Mouse (Mus musculus): ENCODE data around the gene Pias4. TPM values are rescaled to one million over a fixed set of nuclear protein-coding genes. Genes with fewer than 3 reads are reported as not detected.

Gene Pias4
- polyA plus RNA-seq, 1 experiment from 2014 or later, result 29.1 TPM

DNA sequence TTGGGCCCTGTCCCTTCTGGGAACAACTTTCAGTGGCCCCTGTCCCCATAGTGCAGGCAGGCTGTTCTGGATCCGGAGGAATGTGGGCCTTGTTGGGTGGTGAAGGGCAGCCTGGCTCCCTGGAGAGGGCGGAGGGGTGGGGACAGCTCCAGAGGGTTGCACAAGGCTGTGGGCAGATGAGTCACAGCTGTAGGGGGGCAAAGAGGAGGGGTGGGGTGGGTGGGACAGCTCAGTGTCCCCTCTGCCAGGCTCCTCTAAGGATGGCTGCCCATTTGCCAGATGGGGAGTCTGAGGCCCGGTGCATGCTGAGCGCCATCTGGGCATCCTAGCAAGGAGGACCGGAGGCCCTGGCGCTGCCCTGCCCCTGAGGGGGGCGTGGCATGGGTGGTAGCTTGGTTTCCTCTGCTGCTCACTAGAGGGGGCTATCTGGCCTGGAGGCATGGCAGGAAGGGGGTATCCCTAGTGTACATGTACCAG lies 24.5 kb downstream of the Pias4 start:
- ATAC-seq (replicated peaks; ENCODE audit: insufficient number of reproducible peaks, insufficient read depth, low FRiP score, low read depth), result no peak
- H3K27me3 ChIP-seq, result no peaks in the 10 kb centered on the region
- no peak overlapping the region for H3K4me3 ChIP-seq
- H3K4me1 ChIP-seq (replicated peaks), result peaks cover 65% of the 10 kb centered on the region
- no peak overlapping the region for H3K4me2 ChIP-seq
- no peaks in the 10 kb centered on the region for H3K9me3 ChIP-seq (replicated peaks)
- peak overlapping the region; percentile 35; the same call in 1 of the 2 replicates for H3K9ac ChIP-seq
- peaks cover 48% of the 10 kb centered on the region for H3K36me3 ChIP-seq
- no peak overlapping the region for H3K27ac ChIP-seq
- WGBS, result 93% methylated on average over 7 of the region's 7 CpGs

DNA sequence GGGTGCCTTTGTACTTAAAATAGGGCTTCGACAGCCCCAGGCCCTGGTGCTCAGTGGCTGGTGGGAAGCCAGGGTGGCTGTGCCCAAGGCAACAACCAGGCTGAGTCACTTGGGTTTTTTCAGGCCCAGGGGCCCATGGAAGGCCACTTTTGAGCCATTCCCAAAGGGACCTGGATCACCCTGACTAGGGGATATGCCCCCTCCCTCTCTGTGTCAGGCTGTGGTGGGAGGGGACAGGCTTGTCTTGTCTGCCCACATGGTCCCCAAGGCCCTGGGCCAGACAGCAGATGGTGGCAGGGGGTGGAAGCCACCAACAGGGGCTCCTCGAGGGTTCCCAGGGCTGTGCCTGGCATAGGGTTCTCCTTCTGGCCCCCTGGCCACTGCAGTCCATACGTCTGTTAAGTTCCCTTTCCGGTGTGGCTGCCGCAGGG lies 25.2 kb downstream of the Pias4 start:
- no peak for ATAC-seq (replicated peaks; ENCODE audit: insufficient number of reproducible peaks, insufficient read depth, low FRiP score, low read depth)
- H3K4me1 ChIP-seq (replicated peaks), result peaks cover 66% of the 10 kb centered on the region
- no peak overlapping the region for H3K4me3 ChIP-seq
- 0 out of 2 replicates have a peak overlapping the region, but pooled peaks have one; percentile 5 for H3K27ac ChIP-seq
- 70% methylated on average over 5 of the region's 5 CpGs for WGBS
- no peak overlapping the region for H3K4me2 ChIP-seq
- peaks cover 42% of the 10 kb centered on the region for H3K36me3 ChIP-seq
- no peaks in the 10 kb centered on the region for H3K9me3 ChIP-seq (replicated peaks)
- peak overlapping the region; percentile 35; the same call in 1 of the 2 replicates for H3K9ac ChIP-seq
- no peaks in the 10 kb centered on the region for H3K27me3 ChIP-seq

DNA sequence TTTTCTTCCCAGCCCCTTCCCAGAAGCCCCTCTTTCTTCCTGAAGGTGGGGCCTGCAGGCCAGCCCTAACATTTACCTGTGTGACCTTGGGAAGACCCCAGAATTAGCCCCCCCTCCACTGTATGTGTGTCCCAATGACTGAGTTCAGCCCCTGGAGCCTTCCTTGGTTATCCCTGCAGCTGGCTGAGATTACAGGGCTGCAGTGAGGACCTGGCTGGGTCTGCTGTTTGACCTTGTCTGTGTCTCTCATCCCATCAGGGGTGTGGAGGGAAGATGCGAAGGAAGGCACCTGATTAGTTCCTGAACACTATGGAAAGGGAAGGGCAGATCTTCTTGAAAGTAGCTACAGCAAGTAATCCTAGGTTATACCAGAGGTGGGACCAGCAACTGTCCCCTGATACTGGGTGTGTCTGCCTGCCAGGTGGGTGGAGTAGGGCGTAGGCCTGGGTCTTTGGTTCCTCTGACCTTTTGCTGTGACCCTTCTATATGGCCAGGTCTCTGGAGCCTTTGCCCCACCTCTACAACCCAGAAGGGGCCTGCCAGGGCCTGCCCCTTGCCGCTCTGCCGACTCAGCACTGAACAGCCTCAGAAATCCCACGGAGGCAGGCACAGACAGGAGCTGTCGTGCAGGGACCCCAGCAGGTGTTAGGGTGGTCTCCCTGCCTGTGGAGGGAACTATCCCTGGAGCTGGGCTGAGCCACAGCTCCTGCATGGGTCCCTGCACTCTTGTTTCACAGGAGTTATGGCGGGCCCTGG lies 26.1 kb downstream of the Pias4 start:
- peak overlapping the region; percentile 93 for H3K4me2 ChIP-seq
- H3K4me1 ChIP-seq (replicated peaks), result peaks cover 66% of the 10 kb centered on the region
- H3K9ac ChIP-seq, result peak overlapping the region; percentile 90
- H3K27me3 ChIP-seq, result no peaks in the 10 kb centered on the region
- WGBS, result 78% methylated on average over 7 of the region's 7 CpGs
- peaks cover 32% of the 10 kb centered on the region for H3K36me3 ChIP-seq
- no peaks in the 10 kb centered on the region for H3K9me3 ChIP-seq (replicated peaks)
- H3K4me3 ChIP-seq, result 0 out of 2 replicates have a peak overlapping the region, but pooled peaks have one; percentile 98
- peak overlapping the region; percentile 92 for H3K27ac ChIP-seq
- ATAC-seq (replicated peaks; ENCODE audit: insufficient number of reproducible peaks, insufficient read depth, low FRiP score, low read depth), result no peak

DNA sequence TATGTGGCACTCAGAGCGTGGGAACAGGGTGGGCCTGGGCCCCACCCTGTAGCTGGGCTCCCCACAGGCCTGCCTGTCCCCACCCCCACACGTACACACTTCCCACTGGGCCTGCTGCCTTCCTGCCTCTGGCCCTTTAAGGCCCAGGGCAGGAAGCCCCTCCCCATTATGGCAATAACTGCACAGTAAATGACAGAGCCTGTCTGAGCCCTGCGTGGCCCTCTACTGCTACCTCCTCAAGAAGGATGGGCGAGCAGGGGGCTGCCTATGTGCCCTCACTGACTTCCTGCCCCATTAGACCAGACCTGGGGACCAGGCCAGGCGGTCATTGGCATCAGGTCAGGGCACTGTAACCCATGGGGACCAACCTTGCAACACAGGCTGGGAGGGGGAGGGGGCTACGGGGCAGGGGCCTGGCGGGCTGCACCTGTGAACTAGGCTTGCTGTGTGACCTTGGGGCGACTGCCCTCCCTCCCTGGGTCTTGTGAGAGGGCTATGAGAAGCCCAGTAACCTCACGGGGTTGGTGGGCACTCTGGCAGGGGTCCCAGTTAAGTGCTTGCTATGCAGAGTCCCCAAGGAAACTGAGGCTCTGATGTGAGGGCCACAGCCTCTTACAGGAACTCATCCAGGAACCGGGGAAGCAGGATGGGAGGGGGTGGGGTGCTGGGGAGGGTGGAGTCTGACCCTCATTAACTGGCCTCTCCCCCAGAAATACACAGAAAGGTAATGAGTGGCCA lies 26.8 kb downstream of the Pias4 start:
- Histone ChIP-seq H3K36me3 (peaks cover 25% of the 10 kb centered on the region), H3K9ac (peak overlapping the region; percentile 90), H3K4me3 (peak overlapping the region; percentile 98), H3K27ac (peak overlapping the region; percentile 92), H3K27me3 (no peaks in the 10 kb centered on the region), H3K9me3 (replicated peaks) (no peaks in the 10 kb centered on the region), H3K4me2 (peak overlapping the region; percentile 93), H3K4me1 (replicated peaks) (peaks cover 61% of the 10 kb centered on the region)
- no peak for ATAC-seq (replicated peaks; ENCODE audit: insufficient number of reproducible peaks, insufficient read depth, low FRiP score, low read depth)
- WGBS, result 42% methylated on average over 10 of the region's 10 CpGs

GRCm38 (mm10) chr10:81140005-81140404 lies 27.7 kb downstream of the Pias4 start:
- ATAC-seq (replicated peaks; ENCODE audit: insufficient number of reproducible peaks, insufficient read depth, low FRiP score, low read depth), result no peak
- H3K9me3 ChIP-seq (replicated peaks), result no peaks in the 10 kb centered on the region
- peaks cover 17% of the 10 kb centered on the region for H3K36me3 ChIP-seq
- peak overlapping the region; percentile 98 for H3K4me3 ChIP-seq
- peaks cover 68% of the 10 kb centered on the region for H3K4me1 ChIP-seq (replicated peaks)
- peak overlapping the region; percentile 92 for H3K27ac ChIP-seq
- H3K27me3 ChIP-seq, result no peaks in the 10 kb centered on the region
- peak overlapping the region; percentile 93 for H3K4me2 ChIP-seq
- WGBS, result 51% methylated on average over 8 of the region's 8 CpGs
- peak overlapping the region; percentile 90 for H3K9ac ChIP-seq

GRCm38 (mm10) chr10:81139529-81139846 lies 28.2 kb downstream of the Pias4 start:
- WGBS, result 66% methylated on average over 4 of the region's 4 CpGs
- H3K27ac ChIP-seq, result peak overlapping the region; percentile 92
- H3K27me3 ChIP-seq, result no peaks in the 10 kb centered on the region
- H3K9ac ChIP-seq, result peak overlapping the region; percentile 90
- H3K4me1 ChIP-seq (replicated peaks), result peaks cover 69% of the 10 kb centered on the region
- peak overlapping the region; percentile 93 for H3K4me2 ChIP-seq
- no peak for ATAC-seq (replicated peaks; ENCODE audit: insufficient number of reproducible peaks, insufficient read depth, low FRiP score, low read depth)
- H3K9me3 ChIP-seq (replicated peaks), result no peaks in the 10 kb centered on the region
- H3K36me3 ChIP-seq, result peaks cover 12% of the 10 kb centered on the region
- H3K4me3 ChIP-seq, result peak overlapping the region; percentile 98

DNA sequence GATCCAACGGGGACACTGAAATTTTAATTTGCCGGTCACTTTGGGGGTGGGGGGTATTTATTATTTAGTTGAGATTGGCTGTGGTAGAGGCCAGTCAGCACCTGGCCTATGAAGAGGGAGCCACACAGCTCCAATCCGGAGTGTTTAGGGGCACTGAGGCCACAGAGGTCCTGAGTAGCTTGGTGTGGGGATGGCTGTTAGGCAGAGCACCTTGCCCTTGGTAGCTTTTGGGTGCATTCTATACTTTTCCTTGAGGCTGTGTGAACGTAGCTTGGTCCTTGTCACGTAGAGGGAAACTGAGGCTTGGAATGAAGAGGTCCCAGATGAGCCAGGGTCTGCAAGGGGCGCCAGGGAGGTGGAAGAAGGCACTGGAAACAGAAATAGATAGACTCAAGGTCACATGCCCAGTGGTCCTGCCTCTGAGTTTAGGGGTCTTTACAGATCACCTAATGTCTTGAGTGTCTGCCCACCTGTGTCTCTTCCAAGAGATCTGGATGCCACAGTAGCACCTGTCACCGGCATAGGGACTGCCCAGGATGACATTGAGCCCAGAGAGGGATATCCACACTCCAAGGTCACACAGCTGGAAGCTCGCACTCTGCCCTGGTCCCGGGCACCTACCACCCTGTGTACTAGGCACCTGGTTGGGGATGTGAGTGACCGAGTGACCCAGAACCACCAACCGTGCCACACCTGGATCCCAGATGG lies 28.7 kb downstream of the Pias4 start:
- no peak for ATAC-seq (replicated peaks; ENCODE audit: insufficient number of reproducible peaks, insufficient read depth, low FRiP score, low read depth)
- peak overlapping the region; percentile 90 for H3K9ac ChIP-seq
- peaks cover 6% of the 10 kb centered on the region for H3K36me3 ChIP-seq
- H3K27ac ChIP-seq, result peak overlapping the region; percentile 92
- peaks cover 70% of the 10 kb centered on the region for H3K4me1 ChIP-seq (replicated peaks)
- peak overlapping the region; percentile 98 for H3K4me3 ChIP-seq
- 54% methylated on average over 11 of the region's 11 CpGs for WGBS
- peak overlapping the region; percentile 93 for H3K4me2 ChIP-seq
- H3K27me3 ChIP-seq, result no peaks in the 10 kb centered on the region
- no peaks in the 10 kb centered on the region for H3K9me3 ChIP-seq (replicated peaks)

- H3K4me2 ChIP-seq, result peak overlapping the region; percentile 93
- no peak for ATAC-seq (replicated peaks; ENCODE audit: insufficient number of reproducible peaks, insufficient read depth, low FRiP score, low read depth)
- H3K36me3 ChIP-seq, result no peaks in the 10 kb centered on the region; the same call in 1 of the 2 replicates
- H3K27me3 ChIP-seq, result no peaks in the 10 kb centered on the region
- H3K4me3 ChIP-seq, result peak overlapping the region; percentile 98
- peaks cover 72% of the 10 kb centered on the region for H3K4me1 ChIP-seq (replicated peaks)
- peak overlapping the region; percentile 90 for H3K9ac ChIP-seq
- 0% methylated on average over 24 of the region's 24 CpGs for WGBS
- H3K9me3 ChIP-seq (replicated peaks), result no peaks in the 10 kb centered on the region
- peak overlapping the region; percentile 92 for H3K27ac ChIP-seq
Measured at GRCm38 (mm10) chr10:81138131-81138782, 29.5 kb downstream of the Pias4 start.

- peak overlapping the region; percentile 98 for H3K4me3 ChIP-seq
- no peaks in the 10 kb centered on the region for H3K36me3 ChIP-seq
- peak overlapping the region; percentile 93 for H3K4me2 ChIP-seq
- H3K27ac ChIP-seq, result peak overlapping the region; percentile 99
- no peaks in the 10 kb centered on the region for H3K9me3 ChIP-seq (replicated peaks)
- peak overlapping the region; percentile 98 for H3K9ac ChIP-seq
- ATAC-seq (replicated peaks; ENCODE audit: insufficient number of reproducible peaks, insufficient read depth, low FRiP score, low read depth), result peak; percentile 91
- H3K27me3 ChIP-seq, result no peaks in the 10 kb centered on the region
- under 1% methylated on average over 52 of the region's 89 CpGs for WGBS
- peaks cover 65% of the 10 kb centered on the region for H3K4me1 ChIP-seq (replicated peaks)
Measured at GRCm38 (mm10) chr10:81137252-81138130, 30.2 kb downstream of the Pias4 start.

DNA sequence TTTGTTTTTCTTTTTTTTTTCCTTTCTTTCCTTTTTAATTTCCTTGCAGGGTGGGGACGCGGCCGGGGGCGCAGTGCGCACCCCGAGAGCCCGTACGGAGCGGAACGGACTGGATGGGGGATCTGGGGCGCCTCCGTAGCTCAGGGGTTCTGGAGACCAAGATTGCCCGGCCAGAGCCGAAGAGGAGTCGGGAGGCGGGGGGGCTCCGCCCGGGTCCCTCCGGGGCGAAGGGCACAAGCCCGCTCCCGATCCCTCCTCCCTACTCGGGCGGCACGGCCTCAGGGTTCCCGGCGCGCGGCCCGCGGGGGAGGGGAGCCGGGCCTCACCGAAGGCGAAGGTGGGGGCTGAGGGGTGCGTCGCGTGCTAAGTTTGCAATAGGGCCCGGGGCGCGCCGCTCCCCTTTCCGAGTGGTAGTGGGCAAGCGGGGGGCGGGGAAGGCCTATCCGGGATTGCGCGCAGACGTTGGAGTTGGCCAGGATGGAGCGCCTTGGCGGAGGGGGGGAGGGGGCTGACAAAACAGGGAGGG lies 31.0 kb downstream of the Pias4 start:
- Histone ChIP-seq H3K4me1 (replicated peaks) (peaks cover 58% of the 10 kb centered on the region), H3K4me2 (peak overlapping the region; percentile 93), H3K27ac (peak overlapping the region; percentile 99), H3K4me3 (peak overlapping the region; percentile 98), H3K9ac (peak overlapping the region; percentile 98), H3K36me3 (no peaks in the 10 kb centered on the region), H3K27me3 (no peaks in the 10 kb centered on the region), H3K9me3 (replicated peaks) (no peaks in the 10 kb centered on the region)
- ATAC-seq (replicated peaks; ENCODE audit: insufficient number of reproducible peaks, insufficient read depth, low FRiP score, low read depth), result peak; percentile 11
- under 1% methylated on average over 42 of the region's 50 CpGs for WGBS
